Mouse (Mus musculus) hindbrain, postnatal 0 days (tissue): ENCODE data around the gene Sp7. TPM values are rescaled to one million over a fixed set of nuclear protein-coding genes. Genes with fewer than 3 reads are reported as not detected.

Experiments used
- ATAC-seq: fragments of 200-750 bp; cut with Nextera tagmentation; 2 replicates; pipeline ENCODE4 v1.8.0; 2017; ENCODE audit warnings: mild to moderate bottlenecking, moderate TSS enrichment, moderate library complexity
- DNase-seq: peaks from one replicate; pipeline ENCODE4 v3.0.0-alpha.2; 2015; ENCODE audit warnings: low spot score
- H3K27ac ChIP-seq: fragments of 300-500 bp; sonication (generic); 2 replicates; pipeline ENCODE4 v1.5.1; 2014; ENCODE audit warnings: mild to moderate bottlenecking
- H3K27me3 ChIP-seq: fragments of 300-500 bp; sonication (generic); 2 replicates; pipeline ENCODE4 v1.6.1; 2014; ENCODE audit warnings: low read length, mixed read lengths; ENCODE audit not compliant: insufficient read depth
- H3K36me3 ChIP-seq: fragments of 300-500 bp; sonication (generic); 2 replicates; pipeline ENCODE4 v1.6.1; 2014; ENCODE audit warnings: low read length, mixed read lengths; ENCODE audit not compliant: insufficient read depth
- H3K4me1 ChIP-seq: fragments of 300-500 bp; sonication (generic); 2 replicates; pipeline ENCODE4 v1.6.1; 2014; ENCODE audit warnings: antibody characterized with exemption, low read length, mixed read lengths; ENCODE audit not compliant: insufficient read depth
- H3K4me2 ChIP-seq: fragments of 300-500 bp; sonication (generic); 2 replicates; pipeline ENCODE4 v1.6.1; 2014; ENCODE audit warnings: low read depth, mild to moderate bottlenecking, low read length, moderate library complexity, mixed read lengths
- H3K4me3 ChIP-seq: fragments of 300-500 bp; sonication (generic); 2 replicates; pipeline ENCODE4 v1.5.1; 2014; ENCODE audit warnings: low read length
- H3K9ac ChIP-seq: fragments of 300-500 bp; sonication (generic); replicated peaks from 2 replicates; pipeline ENCODE4 v1.6.1; 2014; ENCODE audit warnings: mild to moderate bottlenecking, low read length, moderate library complexity, mixed read lengths
- H3K9me3 ChIP-seq: fragments of 300-500 bp; sonication (generic); 2 replicates; pipeline ENCODE4 v1.6.1; 2016; ENCODE audit warnings: low read length, mixed read lengths
- CTCF ChIP-seq: IDR thresholded peaks from 2 replicates; pipeline ENCODE4 v1.5.1; 2016; ENCODE audit warnings: antibody characterized with exemption, control low read depth, low read depth
- WGBS: fragments of 180-500 bp; shearing (Covaris S2); extraction: QIAGEN DNeasy Blood & Tissue Kit; methylation state at CpG from one replicate; pipeline ENCODE4 v1.1.7; 2014; 5-methylcytosine and 5-hydroxymethylcytosine counted together
- polyA plus RNA-seq: library from polyadenylated mRNA; unstranded; fragments of >200 nt; fragmentation: Nextera tagmentation; extraction: Ambion mirVana; gene quantifications from 2 replicates; pipeline ENCODE4 v1.2.1, GENCODE M21; 2015
- total RNA-seq: library from RNA; depleted of rRNA; stranded (reverse); fragments of >200 nt; gene quantifications from 2 replicates; pipeline ENCODE4 v1.2.3, GENCODE M21; 2014

The Sp7 gene
- total and polyA plus RNA-seq, 2 experiments from 2014 or later: 0.31 to 0.38 TPM

GRCm38 (mm10) chr15:102400476-102401045, 33.6 kb upstream of the Sp7 start:
- no peaks in the 10 kb centered on the region for H3K36me3 ChIP-seq
- H3K4me3 ChIP-seq: no peak overlapping the region
- ATAC-seq: no peak
- 0 out of 2 replicates have a peak, but pooled peaks cover 4% of the 10 kb centered on the region for H3K4me1 ChIP-seq
- no peak overlapping the region for H3K4me2 ChIP-seq
- H3K9me3 ChIP-seq: no peaks in the 10 kb centered on the region
- 84% methylated on average over 10 of the region's 10 CpGs for WGBS
- H3K27me3 ChIP-seq: no peaks in the 10 kb centered on the region
- DNase-seq: no peak
- H3K27ac ChIP-seq: peak overlapping the region; percentile 65
- no peak for TF ChIP-seq CTCF
- H3K9ac ChIP-seq: no peak overlapping the region

- peak; percentile 67 for DNase-seq
- no peaks in the 10 kb centered on the region for H3K36me3 ChIP-seq
- WGBS: 6% methylated on average over 34 of the region's 34 CpGs
- no peaks in the 10 kb centered on the region for H3K4me1 ChIP-seq
- TF ChIP-seq CTCF: no peak
- ATAC-seq: peak; percentile 73
- peak overlapping the region; percentile 40 for H3K4me3 ChIP-seq
- peak overlapping the region; percentile 50 for H3K9ac ChIP-seq
- no peaks in the 10 kb centered on the region for H3K27me3 ChIP-seq
- no peaks in the 10 kb centered on the region for H3K9me3 ChIP-seq
- peak overlapping the region; percentile 70 for H3K4me2 ChIP-seq
- peak overlapping the region; percentile 65 for H3K27ac ChIP-seq
Observed at GRCm38 (mm10) chr15:102399229-102400221, 32.5 kb upstream of the Sp7 start.

- Histone ChIP-seq H3K36me3 (no peaks in the 10 kb centered on the region), H3K9ac (no peak overlapping the region), H3K4me3 (no peak overlapping the region), H3K4me1 (no peaks in the 10 kb centered on the region), H3K9me3 (no peaks in the 10 kb centered on the region), H3K4me2 (no peak overlapping the region), H3K27me3 (no peaks in the 10 kb centered on the region), H3K27ac (no peak overlapping the region)
- ATAC-seq (no peak), DNase-seq (no peak)
- no peak for TF ChIP-seq CTCF
- WGBS: 38% methylated on average over 5 of the region's 5 CpGs
Observed at GRCm38 (mm10) chr15:102398629-102399028, 31.6 kb upstream of the Sp7 start.

GRCm38 (mm10) chr15:102395061-102395460, 28.1 kb upstream of the Sp7 start:
- TF ChIP-seq CTCF: no peak
- H3K9me3 ChIP-seq: no peaks in the 10 kb centered on the region
- no peak overlapping the region for H3K4me3 ChIP-seq
- H3K36me3 ChIP-seq: no peaks in the 10 kb centered on the region
- H3K4me1 ChIP-seq: no peaks in the 10 kb centered on the region
- H3K9ac ChIP-seq: no peak overlapping the region
- ATAC-seq: no peak
- WGBS: 28% methylated on average over 3 of the region's 3 CpGs
- H3K27ac ChIP-seq: no peak overlapping the region
- no peak for DNase-seq
- no peak overlapping the region for H3K4me2 ChIP-seq
- no peaks in the 10 kb centered on the region for H3K27me3 ChIP-seq

- Histone ChIP-seq H3K4me1 (no peaks in the 10 kb centered on the region), H3K4me2 (no peak overlapping the region), H3K4me3 (no peak overlapping the region), H3K27me3 (no peaks in the 10 kb centered on the region), H3K9me3 (no peaks in the 10 kb centered on the region), H3K36me3 (no peaks in the 10 kb centered on the region), H3K27ac (no peak overlapping the region), H3K9ac (no peak overlapping the region)
- ATAC-seq (no peak), DNase-seq (no peak)
- TF ChIP-seq CTCF: no peak
Observed at GRCm38 (mm10) chr15:102393584-102394014, 26.6 kb upstream of the Sp7 start.

- H3K9ac ChIP-seq: no peak overlapping the region
- no peak for TF ChIP-seq CTCF
- H3K27ac ChIP-seq: no peak overlapping the region
- H3K9me3 ChIP-seq: no peaks in the 10 kb centered on the region
- H3K4me2 ChIP-seq: no peak overlapping the region
- H3K27me3 ChIP-seq: no peaks in the 10 kb centered on the region
- DNase-seq (no peak), ATAC-seq (no peak)
- no peak overlapping the region for H3K4me3 ChIP-seq
- no peaks in the 10 kb centered on the region for H3K4me1 ChIP-seq
- H3K36me3 ChIP-seq: no peaks in the 10 kb centered on the region
- 29% methylated on average over 2 of the region's 2 CpGs for WGBS
Observed at GRCm38 (mm10) chr15:102392520-102392919, 25.5 kb upstream of the Sp7 start.
